Mouse (Mus musculus): ENCODE results near the gene Rrp36.

The Rrp36 gene

DNA sequence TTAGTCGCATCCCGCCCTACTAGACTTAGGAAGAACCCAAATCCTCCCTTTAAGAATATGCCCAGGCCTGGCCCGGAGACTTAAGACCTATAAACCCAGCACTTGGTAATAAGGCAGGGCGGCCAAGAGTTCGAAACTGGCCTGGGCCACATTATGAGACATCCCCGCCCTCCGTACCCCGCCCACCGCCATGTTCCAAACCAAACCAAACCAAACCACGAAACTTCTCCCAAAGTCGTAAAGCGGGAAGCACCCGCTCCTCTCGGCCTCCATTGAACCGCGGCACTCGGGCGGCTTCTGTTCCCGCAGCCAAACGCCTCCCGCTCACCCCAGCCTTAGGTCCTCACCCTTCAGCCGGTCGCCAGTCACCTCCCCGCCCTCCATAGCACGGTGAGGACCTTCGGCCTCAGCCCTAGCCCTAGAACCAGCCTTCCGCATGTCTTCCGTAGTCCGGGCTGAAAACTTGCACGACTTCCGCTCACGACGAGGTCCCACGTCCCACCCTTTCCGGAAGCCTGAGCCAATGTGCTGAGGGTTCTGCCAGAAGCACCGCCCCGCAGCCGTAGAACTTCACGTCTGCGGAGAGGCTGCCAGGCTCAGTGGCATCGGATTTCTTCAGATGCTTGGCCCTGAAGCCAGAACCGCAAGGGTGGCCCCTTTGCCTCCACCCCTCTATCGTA lies at the start of gene Rrp36:
Gene Rrp36, minus strand, starts transcription at position 503 of the 680 bp plus-strand sequence.
- peak; percentile 94 for DNase-seq (ENCODE audit: low spot score)

DNA sequence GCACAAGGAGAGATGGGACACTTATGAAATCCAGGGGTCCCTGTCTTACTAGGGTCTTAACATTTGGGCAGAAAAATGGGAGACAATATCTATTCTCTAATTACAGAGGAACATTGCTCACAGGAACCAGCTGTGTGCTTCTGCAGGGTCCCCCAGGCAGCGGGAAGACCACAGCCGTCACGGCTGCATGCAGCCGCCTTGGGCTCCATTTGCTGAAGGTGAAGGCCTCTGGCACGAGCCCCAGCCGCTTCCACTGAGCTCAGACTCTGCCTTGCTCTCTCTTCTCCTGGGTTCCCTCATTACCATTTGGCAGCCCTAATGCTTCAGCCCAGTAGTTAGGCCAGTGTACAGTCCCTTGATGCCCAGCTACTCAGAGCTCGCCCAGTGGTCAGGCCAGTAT lies 46.9 kb upstream of the Rrp36 start:
- no peak for DNase-seq (ENCODE audit: low spot score)

DNA sequence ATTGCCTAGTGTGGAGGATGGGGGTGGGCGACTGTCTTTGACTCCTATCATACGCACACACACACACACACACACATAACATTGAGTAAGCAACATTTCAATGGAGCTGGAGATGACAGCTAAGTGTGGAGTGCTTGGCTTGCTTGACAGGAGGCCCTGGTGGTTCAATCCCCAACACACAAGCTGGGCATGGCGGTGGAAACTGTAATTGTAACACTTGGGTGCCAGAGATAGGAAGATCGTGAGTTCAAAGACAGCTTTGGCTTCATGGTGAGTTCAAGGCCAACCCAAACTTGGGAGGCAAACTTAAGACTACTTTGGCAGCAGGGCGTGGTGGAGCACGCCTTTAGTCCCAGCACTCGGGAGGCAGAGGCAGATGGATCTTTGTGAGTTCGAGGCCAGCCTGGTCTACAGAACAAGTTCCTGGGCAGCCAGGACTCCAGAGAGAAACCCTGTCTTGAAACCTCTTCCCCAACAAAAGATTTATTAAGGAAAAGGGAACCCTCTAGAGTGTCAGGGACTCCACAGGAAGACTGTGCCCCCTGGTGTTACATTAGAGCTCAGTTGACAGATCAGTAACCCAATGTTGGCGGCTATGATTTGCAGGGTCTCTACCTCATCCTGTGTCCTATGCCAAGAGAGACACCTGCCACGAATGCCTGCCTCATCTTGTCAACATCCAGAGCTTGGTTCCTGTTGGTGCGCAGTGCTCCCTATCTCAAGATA lies 40.8 kb upstream of the Rrp36 start:
- DNase-seq (ENCODE audit: low spot score) = no peak

DNA sequence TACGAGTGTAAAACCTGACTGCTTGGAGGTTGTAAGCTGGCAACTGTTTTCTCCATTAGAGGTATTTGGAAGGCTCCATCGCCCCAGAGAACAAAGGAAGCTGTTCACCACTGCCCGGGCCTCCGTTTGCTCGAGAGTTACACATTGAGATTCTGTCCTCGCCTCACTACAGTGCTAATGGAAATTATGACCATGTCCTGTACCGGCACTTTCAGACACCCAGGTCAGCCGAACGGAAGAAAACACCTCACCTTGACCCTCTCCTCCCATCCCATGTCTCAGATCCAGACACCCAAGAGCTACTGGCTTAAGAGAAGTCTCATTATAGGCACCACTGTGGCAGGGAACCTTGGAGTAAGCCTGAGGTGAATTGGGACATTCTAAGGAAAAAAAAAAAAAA lies 39.7 kb upstream of the Rrp36 start:
- DNase-seq (ENCODE audit: low spot score) = no peak

DNA sequence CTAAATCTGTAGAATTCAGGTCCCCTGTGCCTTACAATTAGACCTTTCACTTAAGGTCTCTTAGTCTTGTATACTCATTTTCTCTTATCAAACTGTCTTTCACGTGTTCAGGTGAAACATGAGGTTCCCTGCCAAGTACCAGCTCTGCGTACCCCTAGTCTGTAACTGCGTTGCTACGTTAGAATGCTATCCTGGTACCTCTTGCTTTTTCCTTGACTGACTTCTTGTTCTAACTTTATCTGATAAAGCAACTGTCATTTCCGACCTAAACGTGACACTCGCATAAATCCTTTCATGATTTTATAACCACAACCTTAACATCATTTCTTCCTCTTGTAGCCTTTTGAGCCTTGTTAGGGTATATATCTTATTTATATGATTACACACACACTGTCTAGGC lies 38.3 kb upstream of the Rrp36 start:
- DNase-seq (ENCODE audit: low spot score) = no peak

DNA sequence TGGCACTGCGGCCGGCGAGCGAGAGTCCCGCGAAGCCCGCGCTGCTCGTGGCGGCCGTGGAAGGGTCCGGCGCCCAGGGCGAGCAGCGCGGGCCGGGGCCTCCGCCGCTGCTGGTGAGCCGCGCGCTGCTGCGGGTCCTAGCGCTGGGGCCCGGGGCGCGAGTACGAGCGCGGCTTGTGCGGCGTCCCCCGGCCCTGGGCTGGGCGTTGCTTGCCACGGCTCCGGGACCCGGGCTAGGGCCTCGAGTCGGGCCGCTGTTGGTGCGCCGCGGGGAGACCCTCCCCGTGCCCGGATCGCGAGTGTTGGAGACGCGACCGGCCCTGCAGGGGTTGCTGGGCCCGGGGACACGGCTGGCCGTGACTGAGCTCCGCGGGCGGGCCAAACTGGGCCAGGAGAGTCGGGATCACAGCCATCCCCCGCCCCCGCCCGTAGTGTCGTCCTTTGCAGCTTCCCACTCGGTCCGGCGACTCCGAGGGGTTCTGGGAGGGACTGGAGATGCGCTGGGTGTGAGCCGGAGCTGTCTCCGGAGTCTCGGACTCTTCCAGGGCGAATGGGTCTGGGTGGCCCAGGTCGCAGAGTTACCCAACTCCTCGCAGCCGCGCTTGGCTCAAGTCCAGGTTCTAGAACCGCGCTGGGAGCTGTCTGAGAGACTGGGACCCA lies 37.6 kb upstream of the Rrp36 start:
- no peak for DNase-seq (ENCODE audit: low spot score)

DNA sequence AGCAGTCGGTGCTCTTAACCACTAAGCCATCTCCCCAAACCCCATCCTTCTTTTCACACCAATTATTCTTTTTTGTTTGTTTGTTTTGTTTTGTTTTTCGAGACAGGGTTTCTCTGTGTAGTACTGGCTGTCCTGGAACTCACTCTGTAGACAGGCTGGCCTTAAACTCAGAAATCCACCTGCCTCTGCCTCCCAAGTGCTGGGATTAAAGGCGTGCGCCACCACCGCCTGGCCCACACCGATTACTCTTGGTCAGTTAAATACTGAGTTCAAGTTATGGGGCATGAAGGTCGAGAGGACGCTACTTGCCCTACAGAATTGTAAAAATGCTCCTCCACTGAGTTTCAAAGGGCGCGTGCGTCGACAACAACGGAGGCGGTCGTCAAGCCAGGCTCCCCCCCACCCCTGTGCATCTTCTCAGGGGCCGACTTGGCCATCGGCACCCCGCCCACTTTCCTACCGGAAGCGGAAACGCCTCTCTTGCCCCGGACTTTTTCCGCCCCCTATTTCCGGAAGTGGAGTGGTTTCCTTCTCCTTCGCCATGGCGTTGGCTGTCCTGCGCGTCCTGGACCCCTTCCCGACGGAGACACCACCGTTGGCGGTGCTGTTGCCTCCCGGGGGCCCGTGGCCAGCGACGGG lies 36.9 kb upstream of the Rrp36 start, which contains the start of gene Pex6:
Gene Pex6, plus strand, starts transcription at position 505 of the 639 bp plus-strand sequence.
- DNase-seq (ENCODE audit: low spot score) = peak; percentile 93

DNA sequence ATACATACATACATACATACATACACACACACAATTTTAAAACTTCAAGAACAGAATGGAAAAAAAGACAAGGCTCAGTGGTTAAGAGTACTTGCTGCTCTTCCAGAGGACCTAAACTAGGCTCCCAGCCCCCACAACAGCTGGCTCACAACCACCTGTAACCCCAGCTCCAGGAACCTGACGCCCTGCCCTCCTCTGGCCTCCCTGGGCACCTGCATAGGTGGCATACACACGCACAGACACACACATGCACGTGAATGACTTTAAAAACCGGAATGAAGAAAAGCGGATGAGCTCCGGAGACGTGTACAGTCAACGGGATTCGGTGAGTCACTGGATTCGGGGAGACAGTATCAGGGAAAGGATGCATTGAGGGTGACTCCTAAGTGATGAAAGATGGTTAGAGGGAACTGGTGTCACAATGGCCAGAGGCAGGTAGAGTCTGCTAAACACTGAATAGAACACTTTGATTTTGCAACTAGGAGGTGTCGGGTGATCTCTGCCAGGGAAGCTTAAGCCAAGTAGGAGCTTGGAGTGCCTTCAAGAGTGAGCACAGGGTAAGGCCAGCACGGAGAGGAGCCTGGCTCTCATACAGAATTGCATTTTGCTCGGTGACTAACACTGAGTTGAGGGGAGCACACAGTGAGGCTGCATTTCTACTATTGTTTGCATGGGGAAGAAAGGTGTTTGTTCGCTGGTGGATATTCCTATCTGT lies 32.4 kb upstream of the Rrp36 start:
- DNase-seq (ENCODE audit: low spot score) = no peak

DNA sequence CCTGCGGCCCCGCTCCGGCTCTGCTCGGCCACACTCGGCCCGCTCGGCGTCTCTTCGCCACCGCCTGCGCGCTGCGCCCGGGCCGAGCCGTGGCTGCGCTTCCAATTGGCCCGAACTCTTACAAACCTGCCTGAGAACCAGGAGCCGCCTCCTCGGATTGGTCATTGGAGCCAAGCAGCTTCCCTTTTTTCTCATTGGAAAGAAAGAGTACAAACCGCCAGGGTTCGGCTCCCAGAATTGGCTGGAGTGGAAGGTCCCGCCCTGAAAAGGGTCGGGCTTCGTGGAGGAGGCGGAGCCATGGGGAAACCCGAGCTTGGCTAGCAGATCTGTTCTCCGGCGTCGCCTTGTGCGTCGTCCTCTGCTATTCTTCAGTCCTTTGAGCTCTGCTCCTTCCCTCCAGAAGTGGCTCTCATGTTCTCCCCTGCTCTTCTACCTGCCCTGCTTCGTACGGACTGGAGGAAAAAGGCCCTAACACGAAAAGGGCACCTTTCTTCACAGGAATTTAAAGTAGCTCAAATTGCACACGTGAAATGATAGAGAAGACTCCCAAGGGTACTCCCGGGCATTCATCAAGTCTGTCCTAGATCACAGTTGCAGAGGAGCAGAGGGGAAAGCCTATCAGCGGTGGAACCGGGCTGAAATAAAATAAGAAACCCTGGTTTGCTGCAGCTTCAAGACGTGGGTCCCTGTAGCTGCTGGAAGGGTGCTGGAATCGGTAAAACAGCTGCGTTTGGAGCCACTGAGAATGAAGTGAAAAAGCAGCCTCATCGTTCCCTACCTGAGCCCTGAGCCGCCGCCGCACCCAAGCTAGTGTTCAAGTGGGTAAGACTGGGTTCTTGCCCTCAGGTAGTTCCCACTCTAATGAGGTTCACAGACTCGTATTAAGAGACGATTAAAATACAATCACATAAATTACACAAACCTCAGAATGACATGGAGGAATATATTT lies 31.0 kb upstream of the Rrp36 start, which contains the start of gene Ppp2r5d:
Gene Ppp2r5d, minus strand, starts transcription at position 225 of the 949 bp plus-strand sequence.
- peak; percentile 98 for DNase-seq (ENCODE audit: low spot score)

DNA sequence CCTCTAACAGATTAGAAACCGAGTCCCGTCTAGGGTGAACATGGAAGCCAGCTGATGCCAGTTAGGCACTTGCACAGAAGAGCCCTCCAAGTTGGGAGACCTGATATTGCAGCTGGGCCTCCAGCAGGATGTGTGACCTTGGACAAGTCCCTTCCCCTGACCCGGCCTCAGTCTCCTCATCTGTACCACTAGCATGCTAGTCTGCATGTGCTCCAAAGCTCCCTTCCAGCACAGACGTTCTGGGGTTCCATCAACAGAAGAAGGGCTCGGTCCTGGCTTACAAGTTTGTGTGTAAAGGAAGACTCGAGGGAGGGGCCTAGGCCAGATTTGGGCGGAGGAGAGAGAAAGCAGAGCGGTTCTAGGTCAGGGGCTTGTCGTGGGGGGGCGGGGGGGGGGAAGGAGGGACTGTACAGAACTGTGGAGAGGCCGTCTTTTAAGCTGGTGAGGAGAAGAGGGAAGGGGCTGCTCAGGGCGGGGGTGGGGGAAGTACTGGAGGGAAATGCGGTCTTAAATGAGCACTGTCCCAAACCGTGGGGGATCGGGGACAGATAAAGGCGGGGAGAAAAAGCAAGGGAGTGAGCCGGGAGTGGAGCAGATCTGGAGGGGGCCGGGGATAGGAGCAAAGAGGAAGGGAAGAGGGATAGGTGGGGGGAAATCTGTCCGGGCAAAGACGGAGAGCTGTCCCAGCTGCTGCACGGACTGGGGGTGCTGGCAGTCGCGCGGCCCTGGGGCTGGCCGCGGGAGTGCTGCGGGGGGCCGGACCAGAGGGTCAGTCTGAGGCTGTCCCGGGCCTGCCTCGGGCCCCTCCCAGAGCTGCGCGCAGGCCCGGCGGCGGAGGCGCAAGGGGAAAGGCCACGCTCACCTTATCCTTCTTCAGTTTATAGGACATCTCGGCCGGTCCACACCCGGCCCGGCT lies 30.1 kb upstream of the Rrp36 start:
- DNase-seq (ENCODE audit: low spot score) = peak; percentile 26

DNA sequence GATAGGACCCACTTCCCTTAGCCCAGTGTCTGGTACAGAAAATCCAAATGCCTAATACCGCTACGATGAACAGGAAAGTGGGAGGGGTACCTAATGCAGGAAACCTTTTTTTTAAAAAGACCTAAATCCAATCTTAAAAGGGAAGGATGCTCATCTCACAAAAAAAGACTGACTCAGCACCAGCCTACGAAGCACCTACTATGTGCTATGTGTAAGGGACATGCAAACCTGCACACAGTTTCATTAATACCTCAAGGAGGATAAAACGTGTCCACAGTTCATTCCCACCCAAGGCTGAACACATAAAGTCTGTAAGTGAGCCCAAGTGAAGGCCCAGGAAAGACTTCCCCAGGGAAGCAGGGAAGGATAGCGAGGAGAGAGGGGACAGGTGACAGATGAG lies 28.4 kb upstream of the Rrp36 start:
- no peak for DNase-seq (ENCODE audit: low spot score)

DNA sequence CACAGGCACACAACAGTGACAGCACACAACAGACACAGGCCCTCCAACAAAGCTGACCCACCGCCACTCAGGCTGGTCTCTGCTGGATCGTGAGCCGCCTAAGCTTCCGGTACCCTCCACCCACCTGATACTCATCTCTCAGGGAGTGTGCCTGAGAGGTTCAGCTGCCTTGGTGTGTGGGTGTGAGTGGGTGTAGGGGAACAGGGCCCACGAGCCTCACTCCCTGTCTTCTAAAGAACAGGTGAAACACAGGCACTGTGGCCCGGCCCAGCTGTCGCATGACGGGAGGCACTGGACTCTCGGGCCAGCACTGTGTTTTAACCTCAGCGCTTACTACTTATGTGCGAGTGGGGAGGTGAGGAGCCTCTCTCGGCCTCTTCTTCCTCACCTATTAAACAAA lies 27.9 kb upstream of the Rrp36 start:
- DNase-seq (ENCODE audit: low spot score) = no peak

DNA sequence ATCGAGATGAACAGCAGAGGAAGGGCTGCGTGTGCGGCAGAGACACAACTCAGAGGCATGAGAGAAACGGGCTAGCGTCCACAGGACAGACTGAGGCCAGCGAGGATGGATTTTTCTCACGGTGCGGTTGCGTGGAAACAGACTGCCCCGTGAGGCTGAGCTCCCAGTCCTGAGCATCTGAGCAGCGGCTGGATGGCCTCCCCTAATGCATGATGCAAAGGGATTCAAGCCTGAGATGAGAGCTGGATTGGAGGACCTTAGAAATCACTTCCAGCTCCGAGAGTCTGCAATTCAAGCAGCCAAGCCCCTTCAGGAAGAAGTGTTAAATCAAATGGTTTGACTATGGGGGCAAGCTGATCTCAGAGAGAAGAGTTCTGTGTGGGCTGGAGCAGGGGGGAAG lies 27.3 kb upstream of the Rrp36 start:
- DNase-seq (ENCODE audit: low spot score) = no peak

DNA sequence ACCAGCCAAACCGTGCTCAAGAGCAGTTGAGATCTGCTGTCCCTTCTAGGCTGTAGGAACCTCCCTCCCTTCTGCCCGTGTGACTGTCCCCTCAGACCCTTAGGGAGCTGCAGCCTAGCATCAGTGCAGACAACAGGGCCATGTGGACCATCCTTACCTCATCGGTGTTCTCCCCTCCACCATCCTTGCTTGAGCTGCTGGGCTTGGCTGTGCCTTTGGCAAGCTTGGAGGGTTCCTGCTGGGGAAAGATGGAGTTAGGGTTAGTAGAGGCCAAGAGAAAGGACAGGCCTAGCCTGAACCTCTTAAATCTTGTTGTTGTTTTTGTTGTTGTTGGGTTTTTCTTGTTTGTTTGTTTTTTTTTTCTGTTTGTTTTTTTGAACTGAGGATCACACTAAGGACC lies 25.8 kb upstream of the Rrp36 start:
- DNase-seq (ENCODE audit: low spot score) = no peak

DNA sequence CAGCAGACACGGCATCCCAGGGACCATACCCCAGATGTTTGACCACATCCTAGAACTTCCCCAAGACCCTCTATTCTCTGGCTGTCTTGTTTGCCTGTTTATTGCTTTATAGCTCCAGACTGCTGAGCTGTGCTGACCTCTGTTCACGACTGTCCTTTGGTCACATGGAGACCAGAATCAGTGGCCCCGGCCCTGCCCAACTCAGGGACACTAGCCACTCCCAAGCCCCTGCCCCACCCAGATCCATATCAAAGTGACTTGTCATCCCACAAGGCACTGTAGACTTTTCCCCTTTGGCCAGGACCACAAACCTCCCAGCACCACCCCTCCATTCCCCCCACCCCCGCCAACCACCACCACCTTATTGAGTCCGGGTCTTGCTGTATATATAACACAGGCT lies 25.1 kb upstream of the Rrp36 start:
- DNase-seq (ENCODE audit: low spot score) = peak; percentile 71

DNA sequence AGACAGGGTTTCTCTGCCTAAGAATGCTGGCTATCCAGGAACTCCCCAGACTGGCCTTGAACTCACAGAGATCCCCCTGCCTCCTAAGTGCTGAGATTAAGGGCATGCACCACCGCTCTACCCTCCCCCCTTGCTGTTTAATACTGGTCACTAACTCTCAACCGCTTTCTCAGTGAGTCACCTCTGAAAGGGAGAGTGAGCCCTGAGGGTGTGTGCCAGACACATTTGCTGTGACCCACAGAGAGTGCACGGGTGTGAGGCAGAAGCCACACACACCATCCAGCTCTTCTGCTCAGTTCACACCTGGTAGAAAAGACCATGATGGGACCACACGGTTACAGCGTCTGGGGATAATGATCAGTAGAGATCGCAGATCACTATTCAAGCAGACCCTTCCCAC lies 24.4 kb upstream of the Rrp36 start:
- DNase-seq (ENCODE audit: low spot score) = no peak

DNA sequence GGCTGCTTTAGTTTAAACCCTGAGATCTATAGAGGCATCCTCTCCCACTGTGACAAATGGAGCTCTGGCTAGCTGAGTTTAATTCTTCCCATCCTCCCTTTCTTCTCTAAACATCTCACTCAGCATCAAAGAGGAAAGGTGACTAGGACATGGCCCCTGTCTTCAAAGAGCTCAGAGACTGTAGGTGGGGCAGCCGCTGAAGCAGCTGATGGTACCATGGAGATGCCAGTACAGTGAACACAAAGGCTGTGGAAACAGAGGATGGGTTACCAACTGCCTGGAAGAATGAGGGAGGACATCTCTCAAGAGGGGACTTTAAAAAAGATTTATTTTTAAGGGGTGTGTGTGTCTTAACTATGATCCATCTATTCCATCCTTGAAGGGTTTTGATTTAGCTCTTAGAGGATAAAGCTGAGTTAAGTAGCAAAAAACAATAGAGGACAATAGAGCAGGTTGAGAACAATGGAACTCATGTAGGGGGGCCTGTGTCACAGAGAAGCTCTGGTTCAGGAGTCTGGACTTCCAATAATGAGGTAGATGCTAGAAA lies 20.4 kb upstream of the Rrp36 start:
- no peak for DNase-seq (ENCODE audit: low spot score)

DNA sequence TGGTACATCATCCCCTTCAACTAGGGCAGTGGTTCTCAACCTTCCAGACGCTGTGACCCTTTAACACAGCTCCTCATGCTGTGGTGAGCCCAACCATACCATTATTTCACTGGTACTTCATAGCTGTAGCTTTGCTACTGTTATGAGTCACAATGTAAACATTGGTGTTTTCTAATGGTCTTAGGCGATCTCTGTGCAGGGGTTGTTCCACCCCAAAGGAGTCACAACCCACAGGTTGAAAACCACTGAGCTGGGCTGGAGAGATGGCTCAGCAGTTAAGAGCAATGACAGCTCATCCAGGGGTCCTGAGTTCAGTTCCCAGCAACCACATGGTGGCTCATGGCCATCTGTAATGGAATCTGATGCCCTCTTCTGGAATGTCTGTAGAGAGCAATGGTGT lies 17.2 kb upstream of the Rrp36 start:
- DNase-seq (ENCODE audit: low spot score) = no peak

DNA sequence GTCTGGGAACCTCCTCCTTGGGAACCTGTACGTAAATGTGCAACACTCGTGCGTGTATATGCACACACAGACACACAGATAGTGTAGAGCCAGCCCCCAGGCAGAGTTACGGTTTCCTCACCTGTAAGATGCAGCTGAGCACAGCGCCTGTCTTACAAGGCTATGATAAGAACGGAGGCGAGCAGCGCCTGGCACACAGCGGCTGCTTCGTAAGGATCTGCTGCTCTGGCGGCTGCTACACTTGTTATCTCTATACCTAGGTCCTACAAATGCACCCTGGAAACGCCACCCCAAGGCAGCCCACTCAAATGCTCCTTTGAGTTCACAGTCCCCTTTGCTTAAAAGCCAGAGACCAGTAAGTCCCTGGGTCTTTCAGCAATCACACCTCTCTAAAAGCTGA lies 16.5 kb upstream of the Rrp36 start:
- DNase-seq (ENCODE audit: low spot score) = no peak

All from yolk sac, embryonic 10.5 days (tissue).